Mouse (Mus musculus) mature B cell (primary cell): Measurements from ENCODE around the gene Frzb.

ENCODE experiments used
- in situ Hi-C: fragments of 300-500 bp; cut with MboI; formaldehyde crosslinking; loops from 2 replicates; pipeline ENCODE4 v1.14.3; 2019

The Frzb gene

GRCm38 (mm10) chr2:80430357-80431053 lies 16.9 kb downstream of the Frzb start:
- in situ Hi-C loops: no loop called here

- in situ Hi-C loops: no loop called here
These were observed 24.3 kb downstream of the Frzb start for GRCm38 (mm10) chr2:80423116-80423515.

GRCm38 (mm10) chr2:80421990-80422389 lies 25.4 kb downstream of the Frzb start:
- in situ Hi-C loops: no loop called here

- in situ Hi-C loops: no loop called here
These were observed 31.1 kb downstream of the Frzb start for GRCm38 (mm10) chr2:80416286-80416685.

- in situ Hi-C loops: no loop called here
These were observed 33.0 kb downstream of the Frzb start for GRCm38 (mm10) chr2:80414387-80414786.

GRCm38 (mm10) chr2:80413124-80413523 lies 34.3 kb downstream of the Frzb start:
- in situ Hi-C loops: no loop called here

GRCm38 (mm10) chr2:80409893-80410574 lies 37.4 kb downstream of the Frzb start:
- in situ Hi-C loops: no loop called here

GRCm38 (mm10) chr2:80404770-80405169 lies 42.7 kb downstream of the Frzb start:
- in situ Hi-C loops: no loop called here

GRCm38 (mm10) chr2:80398595-80399099 lies 48.8 kb downstream of the Frzb start:
- in situ Hi-C loops: no loop called here

GRCm38 (mm10) chr2:80396864-80397263 lies 50.6 kb downstream of the Frzb start:
- in situ Hi-C loops: no loop called here

- in situ Hi-C loops: no loop called here
These were observed 51.4 kb downstream of the Frzb start for GRCm38 (mm10) chr2:80396057-80396456.

- in situ Hi-C loops: no loop called here
These were observed 59.1 kb downstream of the Frzb start for GRCm38 (mm10) chr2:80388341-80388740.

GRCm38 (mm10) chr2:80387668-80388067 lies 59.8 kb downstream of the Frzb start:
- in situ Hi-C loops: no loop called here

GRCm38 (mm10) chr2:80386255-80386654 lies 61.2 kb downstream of the Frzb start:
- in situ Hi-C loops: no loop called here

GRCm38 (mm10) chr2:80384447-80384846 lies 63.0 kb downstream of the Frzb start:
- in situ Hi-C loops: no loop called here

GRCm38 (mm10) chr2:80379848-80380247 lies 67.6 kb downstream of the Frzb start:
- in situ Hi-C loops: no loop called here

GRCm38 (mm10) chr2:80374892-80375291 lies 72.5 kb downstream of the Frzb start:
- in situ Hi-C loops: no loop called here

- in situ Hi-C loops: no loop called here
These were observed 76.0 kb downstream of the Frzb start for GRCm38 (mm10) chr2:80371458-80371857.
